In genomic region chr2:149819751-149820150, GRCm38 (mm10) we compare ENCODE assay signal across 30 mouse cellular contexts. TPM values are rescaled to one million over a fixed set of nuclear protein-coding genes. Genes with fewer than 3 reads are reported as not detected.
DNase-seq lines count a peak whose midpoint lies in the region; ATAC-seq and TF ChIP-seq lines count a peak whose summit lies in the region.
"Had no signal": no experiment of that assay in that cellular context is flagged by ENCODE, and none has a peak within 500 bp of the region (broad histone marks: within the 10 kb centered on the region; RNA-seq: fewer than 3 reads in every experiment).

No protein-coding gene starts in this region.

- no peak overlapping the region for H3K9ac ChIP-seq in forebrain, postnatal 0 days
- no peak overlapping the region for H3K9ac ChIP-seq in forebrain, embryonic 12.5 days
- no peak overlapping the region for H3K9ac ChIP-seq in heart, embryonic 15.5 days
- H3K9ac ChIP-seq in heart, adult 2 months (ENCODE audit: low read depth, low read length): no peak overlapping the region
- H3K9ac ChIP-seq in intestine, embryonic 14.5 days (ENCODE audit: low read length): no peak overlapping the region
- H3K9ac ChIP-seq in intestine, postnatal 0 days (ENCODE audit: low read depth, low read length): no peak overlapping the region
- H3K9ac ChIP-seq: embryonic facial prominence, embryonic 13.5 days; forebrain, embryonic 13.5 days; heart, embryonic 12.5 days; hindbrain, embryonic 13.5 days had no signal

- H3K27ac ChIP-seq in forebrain, postnatal 0 days (ENCODE audit: low read depth, low read length): no peak overlapping the region
- no peak overlapping the region for H3K27ac ChIP-seq in forebrain, embryonic 12.5 days
- H3K27ac ChIP-seq in heart, embryonic 15.5 days: peak overlapping the region; percentile 23; the same call in 1 of the 2 replicates
- no peak overlapping the region for H3K27ac ChIP-seq in heart, adult 2 months
- H3K27ac ChIP-seq in intestine, embryonic 14.5 days (ENCODE audit: low read depth): no peak overlapping the region
- no peak overlapping the region for H3K27ac ChIP-seq in intestine, postnatal 0 days (ENCODE audit: low read depth, low read length)
- H3K27ac ChIP-seq: embryonic facial prominence, embryonic 10.5 days; embryonic facial prominence, embryonic 13.5 days; forebrain, embryonic 13.5 days; gastrocnemius, adult 2 months; hindbrain, embryonic 10.5 days; hindbrain, embryonic 13.5 days had no signal

- no peak overlapping the region for H3K4me3 ChIP-seq in forebrain, postnatal 0 days (ENCODE audit: low read depth, low read length)
- no peak overlapping the region for H3K4me3 ChIP-seq in forebrain, embryonic 12.5 days (replicated peaks)
- no peak overlapping the region for H3K4me3 ChIP-seq in heart, embryonic 15.5 days
- H3K4me3 ChIP-seq in heart, adult 2 months: no peak overlapping the region
- no peak overlapping the region for H3K4me3 ChIP-seq in intestine, embryonic 14.5 days (ENCODE audit: low read depth, low read length)
- no peak overlapping the region for H3K4me3 ChIP-seq in intestine, postnatal 0 days (ENCODE audit: low read depth, low read length)
- H3K4me3 ChIP-seq: embryonic facial prominence, embryonic 10.5 days; embryonic facial prominence, embryonic 13.5 days; erythroblast, embryonic 14.5 days; forebrain, embryonic 13.5 days; gastrocnemius, adult 2 months; heart, embryonic 12.5 days; hindbrain, embryonic 10.5 days; hindbrain, embryonic 13.5 days had no signal

- TF ChIP-seq CTCF in forebrain, postnatal 0 days (IDR thresholded peaks at IDR 0.05; ENCODE audit: low read depth): no peak
- no peak for TF ChIP-seq CTCF in heart, adult 2 months (IDR thresholded peaks at IDR 0.05)
- TF ChIP-seq CTCF in intestine, postnatal 0 days (IDR thresholded peaks at IDR 0.05; ENCODE audit: low read depth): no peak

- no peak for TF ChIP-seq POLR2A in heart, adult 2 months (IDR thresholded peaks at IDR 0.05; ENCODE audit: insufficient read depth, low read depth, low read length)

- intact Hi-C loops in heart, adult 2 months (cut with DNase I): no loop called here

- H3K79me2 ChIP-seq in heart, adult 2 months (replicated peaks; ENCODE audit: control insufficient read depth, insufficient read depth, low read length): no peaks in the 10 kb centered on the region

- H3K9me3 ChIP-seq in forebrain, postnatal 0 days (ENCODE audit: low read length): no peaks in the 10 kb centered on the region
- H3K9me3 ChIP-seq in forebrain, embryonic 12.5 days: no peaks in the 10 kb centered on the region
- H3K9me3 ChIP-seq in heart, embryonic 15.5 days (replicated peaks): no peaks in the 10 kb centered on the region
- no peaks in the 10 kb centered on the region for H3K9me3 ChIP-seq in intestine, embryonic 14.5 days (ENCODE audit: control insufficient read depth, low read length)
- no peaks in the 10 kb centered on the region for H3K9me3 ChIP-seq in intestine, postnatal 0 days (ENCODE audit: control insufficient read depth)
- H3K9me3 ChIP-seq: embryonic facial prominence, embryonic 10.5 days; embryonic facial prominence, embryonic 13.5 days; forebrain, embryonic 13.5 days; heart, embryonic 12.5 days; hindbrain, embryonic 10.5 days; hindbrain, embryonic 13.5 days had no signal

- no peak for DNase-seq in forebrain, postnatal 0 days
- no peak for DNase-seq in heart, adult 2 months
- DNase-seq in intestine, embryonic 14.5 days (ENCODE audit: low spot score): peak; percentile 15
- DNase-seq: adrenal gland, adult 8-10 months; adrenal gland, postnatal 25 days; cerebellum, adult 11-12 months; cerebellum, adult 8-10 months; cerebellum, postnatal 10 days; cerebellum, postnatal 36 days; gastrocnemius, adult 2 months; gastrocnemius, postnatal 14 days; heart, adult 18-20 months; heart, postnatal 36 days; kidney, adult 2 months had no signal

- no peaks in the 10 kb centered on the region for H3K4me1 ChIP-seq in forebrain, postnatal 0 days (ENCODE audit: insufficient read depth)
- no peaks in the 10 kb centered on the region for H3K4me1 ChIP-seq in forebrain, embryonic 12.5 days
- peaks cover 21% of the 10 kb centered on the region; the same call in 1 of the 2 replicates for H3K4me1 ChIP-seq in heart, embryonic 15.5 days (replicated peaks)
- H3K4me1 ChIP-seq in heart, adult 2 months (ENCODE audit: control insufficient read depth, insufficient read depth, low read length): no peaks in the 10 kb centered on the region; the same call in 1 of the 2 replicates
- H3K4me1 ChIP-seq in intestine, embryonic 14.5 days (replicated peaks; ENCODE audit: control insufficient read depth, insufficient read depth, low read length): no peaks in the 10 kb centered on the region
- no peaks in the 10 kb centered on the region for H3K4me1 ChIP-seq in intestine, postnatal 0 days (replicated peaks; ENCODE audit: control insufficient read depth, insufficient read depth, low read length)
- H3K4me1 ChIP-seq: embryonic facial prominence, embryonic 10.5 days; embryonic facial prominence, embryonic 13.5 days; forebrain, embryonic 13.5 days; hindbrain, embryonic 10.5 days; hindbrain, embryonic 13.5 days had no signal

- H3K27me3 ChIP-seq in forebrain, postnatal 0 days (ENCODE audit: insufficient read depth, low read length): no peaks in the 10 kb centered on the region
- no peaks in the 10 kb centered on the region for H3K27me3 ChIP-seq in forebrain, embryonic 12.5 days
- H3K27me3 ChIP-seq in heart, embryonic 15.5 days: no peaks in the 10 kb centered on the region
- H3K27me3 ChIP-seq in heart, adult 2 months (ENCODE audit: control insufficient read depth, insufficient read depth, low read length): no peaks in the 10 kb centered on the region
- no peaks in the 10 kb centered on the region for H3K27me3 ChIP-seq in intestine, embryonic 14.5 days (replicated peaks; ENCODE audit: control insufficient read depth, insufficient read depth, low read length)
- H3K27me3 ChIP-seq in intestine, postnatal 0 days (replicated peaks; ENCODE audit: control insufficient read depth, insufficient read depth, low read length): no peaks in the 10 kb centered on the region
- H3K27me3 ChIP-seq: embryonic facial prominence, embryonic 13.5 days; forebrain, embryonic 13.5 days; heart, embryonic 12.5 days; hindbrain, embryonic 13.5 days had no signal

- no peaks in the 10 kb centered on the region for H3K36me3 ChIP-seq in forebrain, postnatal 0 days (ENCODE audit: insufficient read depth)
- no peaks in the 10 kb centered on the region for H3K36me3 ChIP-seq in forebrain, embryonic 12.5 days (replicated peaks)
- H3K36me3 ChIP-seq in heart, embryonic 15.5 days: no peaks in the 10 kb centered on the region
- no peaks in the 10 kb centered on the region for H3K36me3 ChIP-seq in heart, adult 2 months (ENCODE audit: control insufficient read depth, insufficient read depth, low read length)
- H3K36me3 ChIP-seq in intestine, embryonic 14.5 days (ENCODE audit: control insufficient read depth, insufficient read depth, low read length): no peaks in the 10 kb centered on the region
- H3K36me3 ChIP-seq in intestine, postnatal 0 days (ENCODE audit: control insufficient read depth, insufficient read depth): no peaks in the 10 kb centered on the region
- H3K36me3 ChIP-seq: embryonic facial prominence, embryonic 10.5 days; embryonic facial prominence, embryonic 13.5 days; heart, embryonic 12.5 days; hindbrain, embryonic 10.5 days; hindbrain, embryonic 13.5 days had no signal

- no peak for TF ChIP-seq EP300 in heart, adult 2 months (IDR thresholded peaks at IDR 0.05; ENCODE audit: insufficient read depth, low read depth, low read length)

- no peak overlapping the region for H3K4me2 ChIP-seq in forebrain, postnatal 0 days (ENCODE audit: low read depth)
- H3K4me2 ChIP-seq in forebrain, embryonic 12.5 days: no peak overlapping the region
- no peak overlapping the region for H3K4me2 ChIP-seq in heart, embryonic 15.5 days
- H3K4me2 ChIP-seq in intestine, embryonic 14.5 days (ENCODE audit: low read length): no peak overlapping the region
- no peak overlapping the region for H3K4me2 ChIP-seq in intestine, postnatal 0 days (replicated peaks; ENCODE audit: low read depth)
- H3K4me2 ChIP-seq: embryonic facial prominence, embryonic 13.5 days; forebrain, embryonic 13.5 days; heart, embryonic 12.5 days; hindbrain, embryonic 13.5 days had no signal

- 0 out of 2 replicates have a peak, but pooled peaks have one; percentile 25 for ATAC-seq in forebrain, postnatal 0 days
- ATAC-seq in forebrain, embryonic 12.5 days (ENCODE audit: low FRiP score): no peak
- no peak; the same call in 1 of the 2 replicates for ATAC-seq in heart, embryonic 15.5 days (replicated peaks; ENCODE audit: insufficient number of reproducible peaks, insufficient read depth, low FRiP score, low read depth)
- no peak for ATAC-seq in intestine, embryonic 14.5 days (replicated peaks; ENCODE audit: low FRiP score, low TSS enrichment, low read depth)
- ATAC-seq in intestine, postnatal 0 days: no peak
- ATAC-seq: activated CD4-positive, CD25-positive, alpha-beta regulatory T cell, adult 4 months; forebrain, embryonic 13.5 days; forebrain, embryonic 16.5 days; hindbrain, embryonic 16.5 days; intestine, embryonic 16.5 days had no signal

- WGBS in forebrain, postnatal 0 days: 81% methylated on average over 3 of the region's 3 CpGs
- WGBS in forebrain, embryonic 12.5 days: 90% methylated on average over 3 of the region's 3 CpGs
- WGBS in heart, embryonic 15.5 days: 65% methylated on average over 3 of the region's 3 CpGs
- 62% methylated on average over 3 of the region's 3 CpGs for WGBS in heart, adult 2 months
- WGBS in intestine, embryonic 14.5 days: 86% methylated on average over 3 of the region's 3 CpGs
- WGBS in intestine, postnatal 0 days: 86% methylated on average over 3 of the region's 3 CpGs

RNA-seq across cellular contexts. Expression of gene Syndig1, which starts 9.3 kb away (rescaled TPM):
- total RNA-seq in forebrain, postnatal 0 days (2014; rRNA removed): 25.1 and 49.2 TPM in 2 replicates
- 29.7 and 32.0 TPM in 2 replicates for polyA plus RNA-seq in forebrain, postnatal 0 days (2015; fragmentation: Nextera tagmentation; extraction: Ambion mirVana)
- 8.1 and 8.6 TPM in 2 replicates for polyA plus RNA-seq in forebrain, embryonic 12.5 days (2016; fragmentation: Nextera tagmentation; extraction: Ambion mirVana)
- polyA plus RNA-seq in heart, embryonic 15.5 days (2015; fragmentation: Nextera tagmentation; extraction: Ambion mirVana): 2.7 and 2.9 TPM in 2 replicates
- total RNA-seq in heart, adult 2 months (2021): under 1 TPM in 1 of 2 experiments, not detected in 1; 0.25 TPM
- polyA plus RNA-seq in heart, adult 2 months (2012; rRNA removed): 0.39 and 0.61 TPM in 2 replicates
- 9.8 and 11.4 TPM in 2 replicates for polyA plus RNA-seq in intestine, embryonic 14.5 days (2014; fragmentation: Nextera tagmentation; extraction: Ambion mirVana)
- polyA plus RNA-seq in intestine, postnatal 0 days (2015; fragmentation: Nextera tagmentation; extraction: Ambion mirVana): 10.4 and 12.0 TPM in 2 replicates
- total RNA-seq: gastrocnemius, adult 2 months had no signal
- polyA plus RNA-seq: erythroblast, embryonic 14.5 days had no signal

RNA-seq across cellular contexts. Expression of gene C530025M09Rik, which starts 11.3 kb away (rescaled TPM):
- total RNA-seq in forebrain, postnatal 0 days (2014; rRNA removed): 0.77 and 1.5 TPM in 2 replicates
- polyA plus RNA-seq in forebrain, postnatal 0 days (2015; fragmentation: Nextera tagmentation; extraction: Ambion mirVana): 1.1 and 1.2 TPM in 2 replicates
- 0.42 and 0.89 TPM in 2 replicates for polyA plus RNA-seq in forebrain, embryonic 12.5 days (2016; fragmentation: Nextera tagmentation; extraction: Ambion mirVana)
- polyA plus RNA-seq in heart, embryonic 15.5 days (2015; fragmentation: Nextera tagmentation; extraction: Ambion mirVana): not detected in 2 replicates
- total RNA-seq in heart, adult 2 months (2021): not detected
- polyA plus RNA-seq in heart, adult 2 months (2012; rRNA removed): not detected in 2 replicates
- polyA plus RNA-seq in intestine, embryonic 14.5 days (2014; fragmentation: Nextera tagmentation; extraction: Ambion mirVana): not detected in 2 replicates
- polyA plus RNA-seq in intestine, postnatal 0 days (2015; fragmentation: Nextera tagmentation; extraction: Ambion mirVana): 0.35 and 0.54 TPM in 2 replicates
- total RNA-seq: adrenal gland, adult 8-10 months; adrenal gland, postnatal 25 days; ES-E14; gastrocnemius, adult 2 months; gastrocnemius, postnatal 14 days; gastrocnemius, postnatal 4 days; heart, adult 18-20 months; heart, postnatal 36 days had no signal
- polyA plus RNA-seq: activated CD4-positive, CD25-positive, alpha-beta regulatory T cell, adult 4 months; embryonic facial prominence, embryonic 10.5 days; embryonic facial prominence, embryonic 13.5 days; erythroblast, embryonic 14.5 days; intestine, embryonic 16.5 days; kidney, adult 2 months had no signal
